Mouse (Mus musculus): Measurements from ENCODE around the gene Wdr64.

GRCm38 (mm10) chr1:175829220-175829619 is 130.8 kb downstream of the Wdr64 start:
- TF ChIP-seq ZNF384 (IDR thresholded peaks at IDR 0.05; ENCODE audit: low read depth, low read length), result no peak
- TF ChIP-seq TCF12 (IDR thresholded peaks at IDR 0.05; ENCODE audit: low read depth, low read length), result no peak
- no peak for TF ChIP-seq POLR2A (IDR thresholded peaks at IDR 0.05; ENCODE audit: low read depth, low read length)
- TF ChIP-seq CTCF (conservative IDR thresholded peaks at IDR 0.05 in 1 of 2, IDR thresholded peaks at IDR 0.05 in 1 of 2; ENCODE audit: low read depth in 2 of 2, low read length in 2 of 2), result no peak
- TF ChIP-seq KAT2A (IDR thresholded peaks at IDR 0.05; ENCODE audit: insufficient replicate concordance, low read length), result no peak
- no peak for TF ChIP-seq MAZ (IDR thresholded peaks at IDR 0.05; ENCODE audit: low read depth, low read length)
- TF ChIP-seq EP300 (IDR thresholded peaks at IDR 0.05; ENCODE audit: low read length), result no peak
- no peak for TF ChIP-seq MEF2A (IDR thresholded peaks at IDR 0.05; ENCODE audit: borderline replicate concordance, low read depth, low read length)
- no peak for TF ChIP-seq RAD21 (IDR thresholded peaks at IDR 0.05; ENCODE audit: low read depth, low read length)
- no peak for TF ChIP-seq UBTF (IDR thresholded peaks at IDR 0.05; ENCODE audit: low read depth, low read length)

Measured in CH12.LX (cell line).